Mouse (Mus musculus) spleen, adult 2 months (tissue): ENCODE data around the gene Gm45140.

Experiments
- CTCF ChIP-seq: fragments of 200-500 bp; IDR thresholded peaks from 2 replicates; pipeline ENCODE4 v1.5.1; 2011; ENCODE audit warnings: mild to moderate bottlenecking, inconsistent platforms; ENCODE audit not compliant: insufficient read depth, insufficient read length, insufficient replicate concordance; ENCODE audit errors: extremely low read depth
- POLR2A ChIP-seq: fragments of 200-500 bp; IDR thresholded peaks from 2 replicates; pipeline ENCODE4 v1.6.1; 2011; ENCODE audit warnings: low read depth, low read length, inconsistent platforms

DNA sequence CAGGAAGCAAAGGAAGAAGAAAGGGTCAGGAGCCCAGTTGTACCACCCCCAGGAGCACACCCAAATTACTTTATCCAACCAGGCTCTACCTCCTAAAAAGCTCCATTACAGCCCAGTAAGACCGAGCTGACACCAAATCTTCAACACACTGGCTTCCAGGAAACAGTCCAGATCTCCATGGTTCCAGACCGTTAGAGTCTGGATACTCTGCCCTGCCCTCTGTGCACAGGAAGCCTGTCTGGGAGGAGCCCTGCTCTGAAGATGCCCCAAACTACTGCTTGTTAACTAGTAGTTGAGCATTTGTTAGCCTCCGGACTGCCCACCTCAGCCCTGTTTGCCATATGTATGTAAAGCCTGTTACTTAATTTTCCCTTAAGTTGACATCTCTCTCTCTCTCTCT is 89.5 kb downstream of the Gm45140 start:
- TF ChIP-seq CTCF = no peak
- no peak for TF ChIP-seq POLR2A
